Mouse (Mus musculus): ENCODE measurements around the gene Olfr1438-ps1.
"Not testable (repeated sequence)": the region's sequence is repeated elsewhere in the genome, so short reads cannot be mapped to it uniquely, and the experiment has no call there.

Olfr1438-ps1 gene
- long read RNA-seq, experiment 1, result 0 reads
- long read RNA-seq, experiment 2, result 0 reads

GRCm38 (mm10) chr19:12335810-12336209, at the start of gene Olfr1438-ps1:
Olfr1438-ps1 (minus strand) TSS chr19:12335910.
- intact Hi-C loops (cut with DNase I), result no loop called here

- intact Hi-C loops (cut with DNase I), result no loop called here
Observed at GRCm38 (mm10) chr19:12374465-12375025, 38.8 kb upstream of the Olfr1438-ps1 start.

GRCm38 (mm10) chr19:12373004-12373403, 37.3 kb upstream of the Olfr1438-ps1 start:
- intact Hi-C loops (cut with DNase I), result no loop called here

- intact Hi-C loops (cut with DNase I), result no loop called here
Observed at GRCm38 (mm10) chr19:12325001-12325400, 10.7 kb downstream of the Olfr1438-ps1 start, which contains the start of gene Olfr1437. Olfr1437 (minus strand) TSS chr19:12325101.

GRCm38 (mm10) chr19:12299030-12299429, 36.7 kb downstream of the Olfr1438-ps1 start, which contains the start of gene Olfr1436:
Olfr1436 (minus strand) TSS chr19:12299130.
- intact Hi-C loops (cut with DNase I), result not testable (repeated sequence)

GRCm38 (mm10) chr19:12292979-12293378, 42.7 kb downstream of the Olfr1438-ps1 start:
- intact Hi-C loops (cut with DNase I), result no loop called here

- intact Hi-C loops (cut with DNase I), result no loop called here
Observed at GRCm38 (mm10) chr19:12279554-12279953, 56.2 kb downstream of the Olfr1438-ps1 start, which contains the start of gene Olfr1434. Olfr1434 (plus strand) TSS chr19:12279854.
